Mouse (Mus musculus): ENCODE data around the gene Gm10972. TPM values are rescaled to one million over a fixed set of nuclear protein-coding genes. Genes with fewer than 3 reads are reported as not detected.
"Not testable (repeated sequence)": the region's sequence is repeated elsewhere in the genome, so short reads cannot be mapped to it uniquely, and the experiment has no call there.

The Gm10972 gene
- polyA plus RNA-seq, 1 experiment from 2014 or later = not detected

GRCm38 (mm10) chr3:94660841-94661240, 17.9 kb downstream of the Gm10972 start:
- Histone ChIP-seq H3K27ac (0 out of 2 replicates have a peak overlapping the region, but pooled peaks have one; percentile 14), H3K4me1 (peaks cover 41% of the 10 kb centered on the region), H3K27me3 (replicated peaks) (peaks cover 10% of the 10 kb centered on the region)
- not testable (repeated sequence) for H3K36me3 ChIP-seq; H3K4me3 ChIP-seq; ATAC-seq; H3K9me3 ChIP-seq (replicated peaks); H3K9ac ChIP-seq; H3K4me2 ChIP-seq
- WGBS (ENCODE audit: insufficient replicate concordance) = 77% methylated on average over 2 of the region's 2 CpGs

DNA sequence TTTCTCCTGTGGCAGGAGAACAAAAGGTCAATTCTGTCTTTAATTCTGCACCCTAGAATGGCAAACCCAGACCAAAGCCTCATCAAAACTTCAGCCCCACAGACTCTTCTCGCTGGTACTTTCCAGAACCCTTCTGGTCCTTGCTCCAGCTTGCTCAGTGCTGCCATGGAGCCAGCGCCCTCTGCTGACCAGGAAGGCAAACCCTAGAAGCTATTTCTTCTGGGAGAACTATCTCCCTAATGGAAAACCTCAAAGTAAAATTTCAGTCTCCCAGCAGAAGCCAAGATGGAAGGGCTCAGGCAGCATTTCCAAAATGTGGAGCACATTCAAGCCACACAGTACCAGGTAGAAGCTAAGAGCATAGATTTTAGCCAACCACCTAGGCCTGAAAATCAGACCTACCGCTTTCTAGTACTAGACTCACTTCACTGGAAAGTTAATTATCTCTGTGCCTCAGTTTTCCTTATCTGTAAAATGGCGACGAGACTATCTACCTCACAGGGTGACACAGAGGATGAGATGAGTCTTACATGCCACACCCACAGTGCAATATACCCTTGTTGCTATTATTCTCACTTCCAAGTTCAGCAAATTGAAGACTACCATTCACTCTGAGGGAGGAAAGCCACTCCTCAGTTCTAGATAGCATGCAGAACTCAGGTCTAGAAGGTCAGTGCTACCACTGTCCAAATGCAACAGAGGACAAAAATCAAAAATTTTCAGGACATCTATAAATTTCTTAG, 22.3 kb downstream of the Gm10972 start:
- ATAC-seq = peak; percentile 76
- Histone ChIP-seq H3K4me1 (peaks cover 30% of the 10 kb centered on the region), H3K4me3 (peak overlapping the region; percentile 31), H3K9ac (peak overlapping the region; percentile 57; the same call in 1 of the 2 replicates), H3K27ac (peak overlapping the region; percentile 87), H3K4me2 (peak overlapping the region; percentile 63)
- H3K36me3 ChIP-seq; H3K9me3 ChIP-seq (replicated peaks); H3K27me3 ChIP-seq (replicated peaks): not testable (repeated sequence)
- 14% methylated on average over 5 of the region's 5 CpGs for WGBS (ENCODE audit: insufficient replicate concordance)

DNA sequence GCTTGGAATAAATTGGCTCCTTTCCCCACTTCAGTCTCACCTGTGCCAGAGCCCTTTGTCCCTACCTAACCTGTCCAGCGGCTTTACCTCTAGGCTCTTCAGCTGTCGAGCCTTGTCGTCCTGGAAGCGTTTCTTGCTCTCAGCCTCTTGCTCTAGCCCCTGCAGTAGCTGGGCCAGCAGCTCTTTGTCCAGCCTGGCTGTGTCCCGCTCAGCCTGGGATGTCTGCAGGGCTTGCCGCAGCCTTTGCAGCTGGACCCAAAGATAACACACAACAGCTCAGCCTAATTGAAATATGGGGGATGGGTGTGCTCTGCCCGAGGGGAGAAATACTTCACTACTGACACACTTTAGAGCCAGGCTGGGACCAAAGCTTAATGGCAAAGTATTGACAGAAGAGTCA, 23.0 kb downstream of the Gm10972 start:
- Histone ChIP-seq H3K9ac (peak overlapping the region; percentile 57), H3K27ac (peak overlapping the region; percentile 87), H3K4me2 (peak overlapping the region; percentile 63), H3K4me3 (peak overlapping the region; percentile 31), H3K4me1 (peaks cover 26% of the 10 kb centered on the region)
- not testable (repeated sequence) for H3K9me3 ChIP-seq (replicated peaks); H3K36me3 ChIP-seq; H3K27me3 ChIP-seq (replicated peaks)
- peak; percentile 91 for ATAC-seq
- WGBS (ENCODE audit: insufficient replicate concordance) = 10% methylated on average over 7 of the region's 7 CpGs

GRCm38 (mm10) chr3:94675101-94675500, 32.2 kb downstream of the Gm10972 start:
- ATAC-seq; H3K4me2 ChIP-seq; H3K27me3 ChIP-seq (replicated peaks); H3K4me3 ChIP-seq; H3K9me3 ChIP-seq (replicated peaks); H3K36me3 ChIP-seq; H3K9ac ChIP-seq; H3K27ac ChIP-seq: not testable (repeated sequence)
- peaks cover 13% of the 10 kb centered on the region for H3K4me1 ChIP-seq
- WGBS (ENCODE audit: insufficient replicate concordance) = 63% methylated on average over 9 of the region's 9 CpGs

DNA sequence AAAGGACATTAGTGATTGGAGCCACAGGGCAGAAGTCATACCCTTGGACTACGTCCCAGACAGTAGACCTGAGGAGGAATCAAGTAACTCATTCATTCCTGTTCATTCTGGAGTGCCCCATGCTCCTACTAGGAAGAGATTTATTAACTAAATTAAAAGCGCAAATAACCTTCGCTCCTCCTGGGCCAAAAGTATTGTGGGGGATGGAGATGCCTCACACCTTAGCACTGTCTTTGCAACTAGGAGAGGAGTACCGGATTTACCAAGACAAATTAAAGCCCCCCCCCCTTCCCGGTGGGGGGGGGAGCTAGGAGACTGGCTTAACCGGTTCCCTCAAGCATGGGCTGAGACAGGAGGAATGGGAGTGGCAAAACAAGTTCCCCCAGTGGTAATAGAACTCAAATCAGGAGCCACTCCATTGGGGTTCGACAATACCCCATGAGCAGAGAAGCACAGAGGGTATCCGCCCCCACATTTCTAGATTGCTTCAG, 36.5 kb downstream of the Gm10972 start:
- H3K27me3 ChIP-seq (replicated peaks) = peaks cover 10% of the 10 kb centered on the region; the same call in 1 of the 2 replicates
- peaks cover 33% of the 10 kb centered on the region for H3K4me1 ChIP-seq
- no peaks in the 10 kb centered on the region for H3K9me3 ChIP-seq (replicated peaks)
- no peak for ATAC-seq
- no peak overlapping the region for H3K27ac ChIP-seq
- 68% methylated on average over 8 of the region's 8 CpGs for WGBS (ENCODE audit: insufficient replicate concordance)
- no peak overlapping the region for H3K4me3 ChIP-seq
- H3K9ac ChIP-seq = no peak overlapping the region
- no peak overlapping the region for H3K4me2 ChIP-seq
- H3K36me3 ChIP-seq = no peaks in the 10 kb centered on the region

DNA sequence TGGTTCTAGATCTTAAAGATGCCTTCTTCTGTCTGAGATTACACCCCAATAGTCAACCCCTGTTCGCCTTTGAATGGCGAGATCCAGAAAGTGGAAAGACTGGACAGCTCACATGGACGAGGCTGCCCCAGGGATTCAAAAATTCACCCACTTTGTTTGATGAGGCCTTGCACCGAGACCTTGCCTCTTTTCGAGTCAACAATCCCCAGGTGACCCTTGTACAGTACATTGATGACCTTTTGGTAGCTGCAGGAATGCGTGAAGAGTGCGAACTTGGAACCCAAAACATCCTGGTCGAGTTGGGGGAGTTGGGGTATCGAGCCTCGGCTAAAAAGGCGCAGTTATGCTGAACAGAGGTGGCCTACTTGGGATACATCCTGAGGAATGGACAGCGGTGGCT, 37.1 kb downstream of the Gm10972 start:
- not testable (repeated sequence) for H3K9me3 ChIP-seq (replicated peaks); H3K27me3 ChIP-seq (replicated peaks); H3K9ac ChIP-seq; ATAC-seq; H3K27ac ChIP-seq; H3K4me2 ChIP-seq; H3K4me3 ChIP-seq; H3K36me3 ChIP-seq
- 76% methylated on average over 12 of the region's 12 CpGs for WGBS (ENCODE audit: insufficient replicate concordance)
- peaks cover 37% of the 10 kb centered on the region for H3K4me1 ChIP-seq

GRCm38 (mm10) chr3:94680783-94681182, 37.9 kb downstream of the Gm10972 start:
- H3K9me3 ChIP-seq (replicated peaks) = no peaks in the 10 kb centered on the region
- no peak overlapping the region for H3K4me3 ChIP-seq
- H3K4me2 ChIP-seq = no peak overlapping the region
- H3K27me3 ChIP-seq (replicated peaks) = peaks cover 10% of the 10 kb centered on the region; the same call in 1 of the 2 replicates
- H3K36me3 ChIP-seq = no peaks in the 10 kb centered on the region
- no peak overlapping the region for H3K27ac ChIP-seq
- H3K9ac ChIP-seq = no peak overlapping the region
- ATAC-seq = 0 out of 2 replicates have a peak, but pooled peaks have one; percentile 22
- H3K4me1 ChIP-seq = peaks cover 41% of the 10 kb centered on the region
- WGBS (ENCODE audit: insufficient replicate concordance) = 74% methylated on average over 16 of the region's 16 CpGs

DNA sequence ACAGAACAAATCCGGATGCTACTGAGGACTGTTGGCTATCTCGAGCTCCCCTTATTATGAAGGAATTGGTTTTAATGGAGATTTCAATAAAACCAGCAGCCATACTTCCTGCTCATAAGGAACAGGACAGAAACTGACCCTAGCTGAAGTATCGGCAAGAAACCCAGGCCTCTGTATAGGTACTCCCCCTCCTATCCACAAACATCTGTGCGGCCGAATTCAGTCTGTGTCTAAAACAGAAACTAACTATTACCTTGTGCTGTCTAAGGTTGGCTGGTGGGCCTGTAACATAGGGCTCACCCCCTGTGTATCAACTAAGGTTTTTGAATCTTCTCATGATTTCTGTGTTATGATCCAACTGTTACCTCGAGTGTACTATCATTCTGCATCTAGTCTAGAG, 40.7 kb downstream of the Gm10972 start:
- Histone ChIP-seq H3K36me3 (no peaks in the 10 kb centered on the region), H3K27ac (peak overlapping the region; percentile 18; the same call in 1 of the 2 replicates), H3K27me3 (replicated peaks) (no peaks in the 10 kb centered on the region; the same call in 1 of the 2 replicates), H3K9me3 (replicated peaks) (no peaks in the 10 kb centered on the region), H3K4me2 (no peak overlapping the region), H3K4me3 (no peak overlapping the region), H3K4me1 (peaks cover 68% of the 10 kb centered on the region), H3K9ac (no peak overlapping the region)
- ATAC-seq = no peak
- WGBS (ENCODE audit: insufficient replicate concordance) = 77% methylated on average over 6 of the region's 6 CpGs

DNA sequence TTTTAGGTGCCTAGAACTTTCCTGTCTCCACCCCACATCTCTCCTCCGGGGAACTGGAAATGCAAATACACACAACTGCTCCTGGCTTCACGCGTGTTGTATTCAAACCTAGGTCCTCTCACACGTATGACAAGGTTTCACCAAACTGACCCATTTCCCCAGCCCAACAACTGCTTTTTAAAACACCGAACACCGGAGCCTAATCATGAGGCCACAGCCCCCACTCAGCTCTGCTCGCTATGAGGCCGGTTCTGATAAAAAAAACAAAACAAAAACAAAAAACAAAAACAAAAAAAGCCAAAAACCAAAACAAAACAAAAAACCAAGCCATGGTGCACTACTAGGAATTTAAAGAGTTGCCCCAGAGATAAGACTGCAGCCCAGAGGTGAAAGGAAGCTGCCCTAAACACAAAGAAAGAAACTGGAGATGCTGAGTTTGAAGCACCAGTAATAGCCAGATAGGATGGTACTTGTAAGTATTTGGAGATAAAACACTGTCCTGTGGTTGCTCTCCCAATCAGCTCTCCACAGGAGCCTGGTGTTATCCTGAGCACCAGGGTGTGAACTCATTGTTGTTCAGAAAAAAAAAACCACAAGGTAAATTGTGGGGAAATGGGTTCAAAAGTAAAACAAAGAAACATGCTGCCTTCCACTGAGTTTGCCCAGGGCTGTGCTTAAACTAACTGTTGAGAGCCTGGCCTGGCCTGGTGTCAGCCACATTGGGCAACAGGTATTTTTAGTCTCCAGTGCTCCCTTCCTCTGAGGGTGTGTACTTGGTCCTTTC, 43.3 kb downstream of the Gm10972 start:
- not testable (repeated sequence) for H3K36me3 ChIP-seq; H3K27me3 ChIP-seq (replicated peaks); H3K4me3 ChIP-seq; H3K9me3 ChIP-seq (replicated peaks)
- H3K4me1 ChIP-seq = peaks cover 81% of the 10 kb centered on the region
- H3K9ac ChIP-seq = peak overlapping the region; percentile 23; the same call in 1 of the 2 replicates
- ATAC-seq = peak; percentile 92
- H3K27ac ChIP-seq = peak overlapping the region; percentile 83
- WGBS (ENCODE audit: insufficient replicate concordance) = 28% methylated on average over 8 of the region's 8 CpGs
- H3K4me2 ChIP-seq = peak overlapping the region; percentile 50

DNA sequence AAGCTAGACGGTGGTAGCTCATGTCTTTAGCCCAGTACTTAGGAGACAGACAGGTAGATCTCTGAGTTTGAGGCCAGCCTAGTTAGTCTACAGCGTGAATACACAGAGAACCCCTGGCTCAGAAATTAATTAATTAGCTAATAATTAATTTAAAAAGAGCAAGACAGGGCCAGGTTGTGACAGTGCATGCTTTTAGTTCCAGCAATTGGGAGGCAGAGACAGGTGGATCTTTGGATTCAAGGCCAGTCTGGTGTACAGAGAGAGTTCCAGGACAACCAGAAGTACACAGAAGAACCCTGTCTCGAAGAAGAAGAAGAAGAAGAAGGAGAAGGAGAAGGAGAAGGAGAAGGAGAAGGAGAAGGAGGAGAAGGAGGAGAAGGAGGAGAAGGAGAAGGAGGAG, 45.8 kb downstream of the Gm10972 start:
- WGBS (ENCODE audit: insufficient replicate concordance) = 71% methylated on average over 3 of the region's 3 CpGs
- not testable (repeated sequence) for ATAC-seq; H3K9ac ChIP-seq; H3K27ac ChIP-seq; H3K27me3 ChIP-seq (replicated peaks); H3K4me3 ChIP-seq; H3K9me3 ChIP-seq (replicated peaks); H3K36me3 ChIP-seq; H3K4me2 ChIP-seq
- H3K4me1 ChIP-seq = peaks cover 81% of the 10 kb centered on the region

GRCm38 (mm10) chr3:94689195-94689594, 46.3 kb downstream of the Gm10972 start:
- not testable (repeated sequence) for H3K9me3 ChIP-seq (replicated peaks); H3K9ac ChIP-seq; H3K4me3 ChIP-seq; H3K27me3 ChIP-seq (replicated peaks); H3K4me2 ChIP-seq; ATAC-seq; H3K36me3 ChIP-seq; H3K27ac ChIP-seq
- H3K4me1 ChIP-seq = peaks cover 78% of the 10 kb centered on the region
- WGBS (ENCODE audit: insufficient replicate concordance) = 13% methylated on average over 1 of the region's 1 CpGs

DNA sequence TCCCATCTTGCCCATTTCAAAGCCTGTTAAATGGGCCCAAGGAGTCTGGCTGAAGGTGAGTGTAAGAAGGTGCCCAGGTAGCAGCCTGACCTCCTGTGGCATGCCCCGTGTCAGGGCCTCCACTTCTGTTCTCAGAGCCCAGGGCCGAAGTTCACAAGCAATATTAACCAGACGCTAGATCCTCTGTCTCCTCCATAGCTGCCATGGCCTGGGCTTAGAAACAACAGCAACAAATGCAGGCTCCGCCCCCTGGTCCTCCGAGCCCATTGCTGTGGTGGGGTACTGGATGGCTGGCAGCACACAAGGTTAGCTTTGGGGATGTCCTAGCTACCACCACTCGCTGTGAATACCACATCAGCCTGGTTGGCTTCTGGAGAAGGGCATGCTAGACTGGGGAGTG, 47.2 kb downstream of the Gm10972 start:
- H3K27me3 ChIP-seq (replicated peaks); H3K36me3 ChIP-seq; H3K27ac ChIP-seq; H3K4me3 ChIP-seq; H3K4me2 ChIP-seq; H3K9me3 ChIP-seq (replicated peaks); ATAC-seq; H3K9ac ChIP-seq: not testable (repeated sequence)
- WGBS (ENCODE audit: insufficient replicate concordance) = 54% methylated on average over 6 of the region's 6 CpGs
- H3K4me1 ChIP-seq = peaks cover 71% of the 10 kb centered on the region

Measured in liver, embryonic 12.5 days (tissue).